Mouse (Mus musculus) myocyte (in vitro differentiated cells): ENCODE data around the gene Alk.

ENCODE experiments used
- MYOD1 ChIP-seq, 3 experiments: IDR thresholded peaks; one replicate each; pipeline ENCODE4 v1.6.1; 2011; ENCODE audit warnings: control low read depth in 2 of 3, low read depth in 2 of 3, mild to moderate bottlenecking in 2 of 3, moderate library complexity in 1 of 3; ENCODE audit not compliant: insufficient read length in 2 of 3, control insufficient read depth in 1 of 3
- POLR2A ChIP-seq: IDR thresholded peaks from one replicate; pipeline ENCODE4 v1.6.1; 2011; ENCODE audit warnings: low read depth, mild to moderate bottlenecking, control low read depth, moderate library complexity; ENCODE audit not compliant: insufficient read length
- POLR2AphosphoS2 ChIP-seq: IDR thresholded peaks from one replicate; pipeline ENCODE4 v1.6.1; 2011; ENCODE audit warnings: low read depth, control low read depth; ENCODE audit not compliant: insufficient read length

GRCm38 (mm10) chr17:71862895-71863294, 741.5 kb downstream of the Alk start:
- TF ChIP-seq POLR2A (no peak), POLR2AphosphoS2 (no peak), MYOD1 (IDR thresholded peaks at IDR 0.05; ENCODE audit: control insufficient read depth in 1 of 3, insufficient read length in 2 of 3, low read depth in 2 of 3) (no peak)
